Mouse (Mus musculus): ENCODE results near the gene Ano6.

- TF ChIP-seq CTCF (IDR thresholded peaks at IDR 0.05; ENCODE audit: borderline replicate concordance, control insufficient read depth, extremely low read depth, insufficient read depth, low read length, poor library complexity), result peak; percentile 69; the same call in 1 of the 2 replicates
- no peak for TF ChIP-seq POLR2A (IDR thresholded peaks at IDR 0.05; ENCODE audit: control insufficient read depth, extremely low read depth, insufficient read depth, low read length, poor library complexity)
These were observed 27.9 kb upstream of the Ano6 start for GRCm38 (mm10) chr15:95762661-95763303.

Data from thymus, adult 2 months (tissue).